Mouse (Mus musculus) midbrain, embryonic 10.5 days (tissue): Measurements from ENCODE around the gene Exosc9. TPM values are rescaled to one million over a fixed set of nuclear protein-coding genes. Genes with fewer than 3 reads are reported as not detected.
"Not testable (repeated sequence)": the region's sequence is repeated elsewhere in the genome, so short reads cannot be mapped to it uniquely, and the experiment has no call there.

Source experiments
- DNase-seq: peaks from one replicate; pipeline ENCODE4 v3.0.0-alpha.2; 2017; ENCODE audit warnings: low spot score
- H3K27ac ChIP-seq: fragments of 300-500 bp; sonication (generic); replicated peaks from 2 replicates; pipeline ENCODE4 v1.5.1; 2016; ENCODE audit warnings: mild to moderate bottlenecking
- H3K27me3 ChIP-seq: fragments of 300-500 bp; sonication (generic); 2 replicates; pipeline ENCODE4 v1.6.1; 2016; ENCODE audit warnings: low read depth, mild to moderate bottlenecking; ENCODE audit not compliant: poor library complexity, severe bottlenecking
- H3K36me3 ChIP-seq: fragments of 300-500 bp; sonication (generic); 2 replicates; pipeline ENCODE4 v1.6.1; 2016; ENCODE audit warnings: mild to moderate bottlenecking, moderate library complexity
- H3K4me1 ChIP-seq: fragments of 300-500 bp; sonication (generic); 2 replicates; pipeline ENCODE4 v1.6.1; 2016
- H3K4me3 ChIP-seq: fragments of 300-500 bp; sonication (generic); 2 replicates; pipeline ENCODE4 v1.5.1; 2016; ENCODE audit warnings: mild to moderate bottlenecking, moderate library complexity
- H3K9me3 ChIP-seq: fragments of 300-500 bp; sonication (generic); replicated peaks from 2 replicates; pipeline ENCODE4 v1.6.1; 2016; ENCODE audit warnings: mild to moderate bottlenecking
- WGBS: fragments of 180-500 bp; shearing (Covaris S2); methylation state at CpG from one replicate; pipeline ENCODE4 v1.1.7; 2016; 5-methylcytosine and 5-hydroxymethylcytosine counted together
- polyA plus RNA-seq: library from polyadenylated mRNA; unstranded; fragments of >200 nt; fragmentation: Nextera tagmentation; extraction: Ambion mirVana; gene quantifications from 2 replicates; pipeline ENCODE4 v1.2.1, GENCODE M21; 2016

Exosc9 gene
- polyA plus RNA-seq, 1 experiment from 2014 or later = 108 TPM

DNA sequence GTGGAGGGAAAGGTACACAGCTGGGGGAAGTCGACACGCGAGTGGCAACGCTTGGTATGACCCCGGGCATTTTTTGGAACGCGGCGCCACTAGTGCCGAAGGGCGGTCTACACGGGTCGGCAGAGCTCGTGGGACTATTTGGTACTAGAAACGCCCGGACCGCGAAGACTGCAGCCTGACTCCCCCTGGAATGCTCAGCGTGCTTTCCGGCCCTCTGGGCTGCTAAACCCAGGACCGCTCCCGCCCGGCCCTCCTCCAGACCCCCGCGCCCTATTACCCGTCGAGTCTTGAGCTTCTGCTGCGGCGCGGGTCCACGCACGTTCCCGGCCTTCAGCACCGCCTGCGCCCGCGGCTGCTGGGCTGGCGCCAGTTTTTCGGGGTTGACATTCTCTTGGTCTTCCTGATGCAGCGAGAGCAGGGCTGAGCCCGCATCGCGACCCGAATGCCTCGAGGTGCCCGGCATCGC lies 19.0 kb downstream of the Exosc9 start:
- peaks cover 25% of the 10 kb centered on the region for H3K4me1 ChIP-seq
- peak overlapping the region; percentile 97 for H3K27ac ChIP-seq
- H3K9me3 ChIP-seq = no peaks in the 10 kb centered on the region
- H3K27me3 ChIP-seq = no peaks in the 10 kb centered on the region
- peaks cover 41% of the 10 kb centered on the region for H3K36me3 ChIP-seq
- DNase-seq = no peak
- under 1% methylated on average over 46 of the region's 46 CpGs for WGBS
- H3K4me3 ChIP-seq = peak overlapping the region; percentile 96

- peak within 1 kb of the TSS; percentile 96 for H3K4me3 ChIP-seq
- H3K27ac ChIP-seq = peak within 1 kb of the TSS; percentile 97
- no peaks in the 10 kb centered on the region for H3K27me3 ChIP-seq
- WGBS = under 1% methylated on average over 60 of the region's 60 CpGs
- H3K4me1 ChIP-seq = peaks cover 25% of the 10 kb centered on the region
- H3K36me3 ChIP-seq = peaks cover 36% of the 10 kb centered on the region
- H3K9me3 ChIP-seq = no peaks in the 10 kb centered on the region
- DNase-seq = peak; percentile 99
Observed at GRCm38 (mm10) chr3:36571827-36572378, 19.5 kb downstream of the Exosc9 start, which contains the start of gene Ccna2. Gene Ccna2 (minus strand): TSS chr3:36572150.

GRCm38 (mm10) chr3:36598811-36599210 lies 46.4 kb downstream of the Exosc9 start:
- Histone ChIP-seq H3K9me3 (no peaks in the 10 kb centered on the region), H3K4me3 (no peak overlapping the region), H3K4me1 (no peaks in the 10 kb centered on the region), H3K27ac (no peak overlapping the region), H3K36me3 (0 out of 2 replicates have a peak, but pooled peaks cover 6% of the 10 kb centered on the region), H3K27me3 (no peaks in the 10 kb centered on the region)
- 79% methylated on average over 3 of the region's 3 CpGs for WGBS
- DNase-seq = no peak

DNA sequence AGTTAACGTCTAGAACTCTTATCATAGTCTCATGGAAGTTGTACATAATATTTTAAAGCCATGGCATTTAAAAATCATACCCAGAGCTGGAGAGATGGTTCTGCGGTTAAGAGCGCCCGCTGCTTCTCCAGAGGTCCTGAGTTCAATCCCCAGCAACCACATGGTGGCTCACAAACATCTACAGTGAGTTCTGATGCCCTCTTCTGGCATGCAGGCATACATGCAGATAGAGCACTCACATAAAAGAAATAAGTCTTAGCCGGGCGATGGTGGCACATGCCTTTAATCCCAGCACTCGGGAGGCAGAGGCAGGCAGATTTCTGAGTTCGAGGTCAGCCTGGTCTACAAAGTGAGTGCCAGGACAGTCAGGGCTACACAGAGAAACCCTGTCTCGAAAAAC lies 47.4 kb downstream of the Exosc9 start:
- not testable (repeated sequence) for H3K9me3 ChIP-seq, DNase-seq, H3K27ac ChIP-seq, H3K4me1 ChIP-seq, H3K27me3 ChIP-seq, H3K36me3 ChIP-seq, H3K4me3 ChIP-seq
- WGBS = 88% methylated on average over 8 of the region's 9 CpGs

GRCm38 (mm10) chr3:36605894-36606783 lies 53.7 kb downstream of the Exosc9 start:
- Histone ChIP-seq H3K9me3 (no peaks in the 10 kb centered on the region), H3K4me1 (no peaks in the 10 kb centered on the region), H3K27ac (no peak overlapping the region), H3K27me3 (no peaks in the 10 kb centered on the region), H3K36me3 (peaks cover 4% of the 10 kb centered on the region; the same call in 1 of the 2 replicates), H3K4me3 (no peak overlapping the region)
- WGBS = 80% methylated on average over 7 of the region's 7 CpGs
- DNase-seq = no peak

- H3K27ac ChIP-seq = peak overlapping the region; percentile 88
- DNase-seq = no peak
- H3K9me3 ChIP-seq = no peaks in the 10 kb centered on the region
- 4% methylated on average over 6 of the region's 6 CpGs for WGBS
- peaks cover 15% of the 10 kb centered on the region for H3K4me1 ChIP-seq
- H3K4me3 ChIP-seq = peak overlapping the region; percentile 79
- peaks cover 6% of the 10 kb centered on the region for H3K27me3 ChIP-seq
- no peaks in the 10 kb centered on the region; the same call in 1 of the 2 replicates for H3K36me3 ChIP-seq
Observed at GRCm38 (mm10) chr3:36612687-36613086, 60.3 kb downstream of the Exosc9 start.

GRCm38 (mm10) chr3:36613202-36613907 lies 60.9 kb downstream of the Exosc9 start, which contains the start of gene Bbs7:
Gene Bbs7 (minus strand): TSS chr3:36613477.
- 5% methylated on average over 31 of the region's 38 CpGs for WGBS
- peak within 1 kb of the TSS; percentile 79 for H3K4me3 ChIP-seq
- no peaks in the 10 kb centered on the region for H3K9me3 ChIP-seq
- H3K27me3 ChIP-seq = peaks cover 6% of the 10 kb centered on the region
- H3K4me1 ChIP-seq = peaks cover 18% of the 10 kb centered on the region
- H3K27ac ChIP-seq = peak within 1 kb of the TSS; percentile 88
- H3K36me3 ChIP-seq = no peaks in the 10 kb centered on the region; the same call in 1 of the 2 replicates
- peak; percentile 98 for DNase-seq

- Histone ChIP-seq H3K4me3 (peak overlapping the region; percentile 79; the same call in 1 of the 2 replicates), H3K27me3 (peaks cover 6% of the 10 kb centered on the region), H3K4me1 (peaks cover 19% of the 10 kb centered on the region), H3K9me3 (no peaks in the 10 kb centered on the region), H3K36me3 (no peaks in the 10 kb centered on the region), H3K27ac (no peak overlapping the region)
- DNase-seq = no peak
- WGBS = 79% methylated on average over 5 of the region's 5 CpGs
Observed at GRCm38 (mm10) chr3:36613908-36614255, 61.5 kb downstream of the Exosc9 start.

Other genes with a start within 250 kb of the Exosc9 start
- gene Anxa5, start 76.7 kb upstream of the Exosc9 start, polyA plus RNA-seq = 106 and 116 TPM in 2 replicates
- 0.25 and 0.73 TPM in 2 replicates for gene 1810062G17Rik, start 76.7 kb upstream of the Exosc9 start, polyA plus RNA-seq
- 0.67 and 1.2 TPM in 2 replicates for gene Gm11549, start 30.8 kb upstream of the Exosc9 start, polyA plus RNA-seq
- 255 and 262 TPM in 2 replicates for gene Ccna2, start 19.5 kb downstream of the Exosc9 start, polyA plus RNA-seq
- 20.6 and 22.1 TPM in 2 replicates for gene Bbs7, start 60.9 kb downstream of the Exosc9 start, polyA plus RNA-seq
- 4.2 and 4.9 TPM in 2 replicates for gene Trpc3, start 137.6 kb downstream of the Exosc9 start, polyA plus RNA-seq